Mouse (Mus musculus) urinary bladder, postnatal 36 days (tissue): ENCODE results near the gene Syk.

Experiments
- DNase-seq, 2 experiments: peaks; one replicate each; pipeline ENCODE4 v3.0.0; 2022; ENCODE audit warnings: low spot score in 2 of 2, mixed read lengths in 1 of 2

Syk gene

GRCm38 (mm10) chr13:52600015-52600643 is 17.2 kb downstream of the Syk start:
- no peak for DNase-seq

- no peak for DNase-seq
Observed at GRCm38 (mm10) chr13:52602752-52603151, 19.8 kb downstream of the Syk start.

GRCm38 (mm10) chr13:52603704-52604349 is 20.9 kb downstream of the Syk start:
- DNase-seq: no peak

- no peak for DNase-seq
Observed at GRCm38 (mm10) chr13:52605006-52605405, 22.0 kb downstream of the Syk start.

- DNase-seq: no peak
Observed at GRCm38 (mm10) chr13:52605911-52606310, 22.9 kb downstream of the Syk start.

GRCm38 (mm10) chr13:52606656-52607275 is 23.8 kb downstream of the Syk start:
- no peak for DNase-seq

GRCm38 (mm10) chr13:52607964-52608363 is 25.0 kb downstream of the Syk start:
- no peak for DNase-seq

GRCm38 (mm10) chr13:52610463-52610862 is 27.5 kb downstream of the Syk start:
- no peak for DNase-seq

- DNase-seq: no peak
Observed at GRCm38 (mm10) chr13:52613266-52613665, 30.3 kb downstream of the Syk start.

GRCm38 (mm10) chr13:52615085-52615484 is 32.1 kb downstream of the Syk start:
- no peak for DNase-seq

- DNase-seq: no peak
Observed at GRCm38 (mm10) chr13:52617096-52617714, 34.2 kb downstream of the Syk start.

- DNase-seq: no peak
Observed at GRCm38 (mm10) chr13:52618592-52618991, 35.6 kb downstream of the Syk start.

- DNase-seq: no peak
Observed at GRCm38 (mm10) chr13:52619482-52619881, 36.5 kb downstream of the Syk start.

GRCm38 (mm10) chr13:52624038-52624437 is 41.1 kb downstream of the Syk start:
- peak; percentile 45 to 49 for DNase-seq

GRCm38 (mm10) chr13:52628602-52629001 is 45.6 kb downstream of the Syk start:
- DNase-seq: peak in 1 of 2 experiments; percentile 27

- DNase-seq: no peak
Observed at GRCm38 (mm10) chr13:52631624-52632023, 48.7 kb downstream of the Syk start.

GRCm38 (mm10) chr13:52635484-52635883 is 52.5 kb downstream of the Syk start:
- DNase-seq: no peak

GRCm38 (mm10) chr13:52636176-52636748 is 53.3 kb downstream of the Syk start:
- no peak for DNase-seq

GRCm38 (mm10) chr13:52646566-52646965 is 63.6 kb downstream of the Syk start:
- no peak for DNase-seq

GRCm38 (mm10) chr13:52647996-52648712 is 65.2 kb downstream of the Syk start:
- no peak for DNase-seq

- DNase-seq: no peak
Observed at GRCm38 (mm10) chr13:52649791-52650418, 66.9 kb downstream of the Syk start.
